Mouse (Mus musculus) thymus, postnatal 4 days (tissue): Measurements from ENCODE around the gene Coq8a.

ENCODE experiments used
- DNase-seq: peaks from one replicate; pipeline ENCODE4 v3.0.0; 2021

Coq8a gene

DNA sequence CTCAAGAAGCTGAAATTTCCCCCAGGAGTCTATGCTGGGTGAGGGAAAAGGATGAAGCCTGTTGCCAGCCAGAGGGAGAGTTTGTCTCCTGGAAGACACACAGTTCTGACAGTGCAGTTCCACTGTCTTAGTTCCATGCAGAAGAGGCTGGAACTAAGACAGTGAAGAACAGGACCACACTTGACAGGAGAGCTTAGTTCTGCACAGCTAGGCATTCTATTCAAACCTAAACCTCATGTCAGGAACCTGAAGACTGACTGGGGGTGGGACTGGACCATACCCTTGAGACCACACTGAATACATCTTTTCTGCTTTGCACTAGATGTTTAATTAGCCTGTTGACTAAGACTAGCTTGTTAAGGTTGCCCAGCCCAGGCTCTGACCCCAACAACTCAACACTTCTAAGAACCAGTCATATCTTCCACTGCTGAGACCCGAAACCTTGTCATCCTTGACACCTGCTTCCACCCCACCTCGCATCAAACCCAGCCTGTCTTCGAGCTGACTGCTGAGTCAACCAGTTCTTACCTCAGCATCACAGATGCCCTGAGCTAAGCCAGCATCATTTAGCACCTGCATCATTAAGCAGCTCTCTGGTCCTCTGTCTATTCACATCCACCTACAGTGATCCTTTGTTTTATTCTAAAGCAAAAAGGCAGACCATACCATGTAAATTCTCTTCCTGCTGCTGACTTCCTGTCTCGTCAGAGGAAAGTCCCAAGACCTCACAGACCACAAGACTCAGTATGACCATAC lies at the start of gene Coq8a:
Coq8a (minus strand) TSS at position 644 of the 756 bp plus-strand sequence.
- no peak for DNase-seq

GRCm38 (mm10) chr1:180248593-180249146 lies 49.3 kb upstream of the Coq8a start:
- no peak for DNase-seq

DNA sequence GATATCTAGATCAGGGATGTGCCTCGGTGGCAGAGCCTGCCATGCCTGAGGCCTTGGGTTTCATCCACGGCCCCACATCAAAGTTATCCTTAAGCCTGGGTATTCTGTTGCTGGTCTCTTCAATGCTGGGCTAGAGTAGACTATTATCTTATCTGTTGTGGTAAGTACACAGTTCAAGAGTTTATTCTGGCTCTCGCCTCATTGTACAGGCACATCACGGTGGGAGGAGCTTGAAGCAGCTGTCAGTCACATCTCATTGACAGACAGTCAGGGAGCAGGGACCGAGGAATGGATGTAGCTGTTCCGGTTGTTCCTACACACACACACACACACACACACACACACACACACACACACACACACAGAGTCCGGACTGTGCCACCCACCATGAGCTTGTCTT lies 48.5 kb upstream of the Coq8a start:
- DNase-seq: no peak

GRCm38 (mm10) chr1:180245741-180246507 lies 46.5 kb upstream of the Coq8a start:
- no peak for DNase-seq

GRCm38 (mm10) chr1:180231729-180232128 lies 32.3 kb upstream of the Coq8a start:
- no peak for DNase-seq

- peak; percentile 70 for DNase-seq
Observed at GRCm38 (mm10) chr1:180230580-180230979, 31.2 kb upstream of the Coq8a start.

GRCm38 (mm10) chr1:180229906-180230305 lies 30.5 kb upstream of the Coq8a start:
- DNase-seq: no peak

DNA sequence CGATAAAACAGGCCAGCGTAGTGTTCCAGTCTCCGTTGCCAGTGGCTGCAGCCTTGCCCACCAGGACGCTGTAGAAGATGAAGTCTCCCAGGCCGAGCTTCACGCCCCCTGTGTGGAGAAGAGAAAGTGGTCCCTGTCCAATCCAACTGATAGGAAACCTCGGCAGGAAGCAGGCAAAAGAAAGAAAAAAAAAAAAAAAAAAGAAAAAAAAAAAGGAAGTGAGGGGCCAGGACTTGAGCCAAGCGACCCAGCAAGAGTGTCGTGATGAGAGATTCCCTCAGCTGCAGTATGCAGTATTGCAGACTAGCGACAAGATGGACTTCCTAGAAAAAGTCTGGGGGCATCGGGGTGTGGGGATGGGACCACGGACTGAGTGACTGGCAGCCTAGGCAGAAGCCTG lies 29.5 kb upstream of the Coq8a start:
- DNase-seq: no peak

DNA sequence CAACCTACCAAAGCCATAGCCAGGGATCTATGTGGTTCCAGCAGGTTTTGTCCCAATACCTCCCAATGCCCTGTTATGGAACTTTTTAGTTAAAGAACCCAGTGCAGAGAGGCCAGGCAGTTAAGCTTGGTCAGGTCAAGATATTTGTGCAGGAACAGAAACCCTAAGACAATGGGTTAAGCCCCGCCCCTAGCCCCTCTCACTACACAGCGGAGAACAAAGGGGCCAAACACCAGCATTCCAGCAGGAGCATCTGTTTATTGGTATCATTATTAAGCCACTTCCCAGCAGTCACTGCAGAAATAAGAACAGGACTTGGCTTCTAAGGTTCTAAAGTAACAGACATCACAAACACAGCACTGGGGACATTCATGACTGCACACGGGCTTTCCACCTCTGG lies 27.4 kb upstream of the Coq8a start:
- DNase-seq: peak; percentile 40

DNA sequence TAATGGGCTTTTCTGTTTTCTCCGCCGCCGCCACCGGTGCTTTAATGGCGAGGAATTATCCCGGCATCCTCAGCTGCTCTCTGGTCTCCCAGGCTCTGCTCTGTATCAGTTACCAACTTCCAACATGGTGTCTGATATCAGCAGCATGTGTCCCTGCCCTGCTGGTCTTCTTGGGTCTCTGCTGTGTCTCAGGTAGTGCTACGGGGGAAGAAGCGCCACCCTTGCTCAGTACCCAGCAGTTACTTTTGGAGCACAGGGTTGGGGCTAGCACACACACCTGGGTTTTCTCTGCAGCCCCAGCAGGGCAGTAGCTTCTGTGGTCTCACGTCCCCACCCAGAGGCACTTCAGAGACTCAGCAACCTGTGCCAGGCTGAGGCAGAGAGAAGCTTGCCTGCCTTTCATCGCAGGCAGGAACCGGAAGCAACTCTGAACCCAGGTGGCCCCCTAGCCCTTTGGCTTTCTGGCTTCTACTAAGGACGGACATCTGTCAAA lies 26.9 kb upstream of the Coq8a start:
- peak; percentile 70 for DNase-seq

DNA sequence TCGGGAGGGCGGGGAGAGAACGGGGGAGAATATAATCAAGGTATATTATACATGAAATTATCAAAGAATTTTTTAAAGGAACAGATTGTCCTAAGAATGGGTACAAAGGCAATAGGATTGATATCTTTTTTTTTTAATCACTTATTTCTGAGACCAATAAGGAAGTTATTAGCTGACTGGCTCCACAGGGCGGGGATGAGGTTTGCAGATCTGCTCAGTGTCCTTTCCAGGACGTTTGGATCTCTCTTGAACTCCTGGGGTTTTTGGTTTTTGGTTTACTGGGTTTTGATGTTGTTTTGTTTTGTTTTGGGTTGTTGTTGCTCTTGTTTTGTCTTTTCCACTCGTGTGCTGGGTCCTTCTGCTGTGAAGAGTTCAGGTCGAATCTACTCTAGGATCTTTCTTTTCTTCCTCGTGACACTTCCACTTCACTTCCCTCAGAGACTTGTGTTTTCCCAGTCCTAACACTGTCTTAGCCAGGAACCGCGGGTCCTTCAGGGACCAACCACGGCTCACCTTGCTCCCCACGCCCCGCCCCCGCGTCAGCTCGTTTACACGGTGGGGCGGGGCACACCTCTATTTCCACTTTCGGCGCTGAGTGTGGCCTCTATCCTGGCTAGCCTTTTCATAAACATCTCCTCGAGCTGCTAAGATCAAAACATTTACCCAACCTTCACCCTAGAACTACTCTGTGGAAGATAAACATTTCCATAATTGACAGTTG lies 26.3 kb upstream of the Coq8a start:
- DNase-seq: peak; percentile 90

- DNase-seq: no peak
Observed at GRCm38 (mm10) chr1:180222007-180222406, 22.6 kb upstream of the Coq8a start.

- DNase-seq: no peak
Observed at GRCm38 (mm10) chr1:180220791-180221542, 21.6 kb upstream of the Coq8a start.

- no peak for DNase-seq
Observed at GRCm38 (mm10) chr1:180216541-180217276, 17.3 kb upstream of the Coq8a start.

GRCm38 (mm10) chr1:180215044-180215443 lies 15.6 kb upstream of the Coq8a start:
- DNase-seq: peak; percentile 83

DNA sequence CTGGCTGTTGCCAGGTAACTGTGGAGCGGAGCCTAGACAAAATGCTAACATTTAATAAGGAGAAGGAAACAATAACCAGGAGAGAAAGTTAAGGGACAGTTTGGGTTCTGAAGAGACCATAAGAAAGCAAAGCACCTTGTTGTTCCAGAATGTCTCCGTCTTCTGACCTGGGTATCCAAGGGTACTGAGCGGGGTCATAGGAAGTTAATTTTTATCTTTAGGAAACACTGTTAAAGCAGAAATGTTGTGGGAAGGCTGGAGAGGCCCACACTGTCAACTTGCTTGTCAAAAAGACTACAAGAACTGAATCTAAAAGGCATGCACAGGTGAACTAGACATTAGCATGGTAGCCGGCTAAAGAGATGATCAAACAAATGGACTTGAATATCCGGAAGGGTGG lies 13.5 kb upstream of the Coq8a start:
- DNase-seq: no peak

DNA sequence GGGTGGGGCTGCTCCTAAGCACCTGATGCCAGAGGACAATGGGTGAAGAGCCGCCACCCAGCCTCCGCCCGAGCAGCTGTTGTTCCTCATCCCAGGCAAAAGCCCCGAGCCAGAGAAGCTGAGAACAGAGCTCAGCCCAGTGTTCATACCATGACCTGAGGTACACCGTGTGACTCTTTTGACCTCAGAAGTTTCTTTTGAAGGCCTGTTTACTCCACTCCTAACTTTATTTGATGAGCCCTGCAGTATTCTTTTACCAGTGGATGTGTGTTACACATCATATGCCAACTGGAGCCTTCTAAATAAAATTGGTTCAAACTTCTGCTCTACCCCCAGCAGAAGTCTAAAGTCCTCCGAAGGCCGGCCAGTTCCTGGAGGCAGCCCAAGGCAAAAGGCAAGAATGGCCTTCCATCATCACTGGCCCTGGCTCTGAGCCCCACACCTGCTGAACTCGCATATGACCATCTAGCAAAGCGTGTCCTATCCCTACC lies 11.4 kb upstream of the Coq8a start:
- DNase-seq: no peak

GRCm38 (mm10) chr1:180210031-180210432 lies 10.6 kb upstream of the Coq8a start:
- no peak for DNase-seq

GRCm38 (mm10) chr1:180208370-180208769 lies 9.0 kb upstream of the Coq8a start:
- DNase-seq: no peak

DNA sequence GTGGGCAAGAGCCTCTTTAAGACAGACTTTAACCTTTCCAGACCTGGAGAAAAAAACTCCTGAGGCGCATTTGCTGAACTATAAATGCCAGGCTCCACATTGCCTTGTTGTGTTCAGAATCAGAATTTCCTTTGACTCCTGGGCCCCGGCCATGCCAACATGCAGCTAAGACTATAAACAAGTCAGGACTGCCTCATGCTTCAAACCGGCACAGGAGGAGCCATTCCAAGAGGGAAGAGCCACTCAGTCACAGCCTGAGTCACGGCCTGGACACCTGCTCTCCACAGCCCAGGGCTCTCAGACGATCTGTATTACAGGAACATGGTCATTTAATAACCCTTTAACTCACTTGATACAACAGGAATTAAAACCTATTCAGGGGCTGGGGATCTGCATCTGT lies 1.3 kb upstream of the Coq8a start:
- DNase-seq: no peak

DNA sequence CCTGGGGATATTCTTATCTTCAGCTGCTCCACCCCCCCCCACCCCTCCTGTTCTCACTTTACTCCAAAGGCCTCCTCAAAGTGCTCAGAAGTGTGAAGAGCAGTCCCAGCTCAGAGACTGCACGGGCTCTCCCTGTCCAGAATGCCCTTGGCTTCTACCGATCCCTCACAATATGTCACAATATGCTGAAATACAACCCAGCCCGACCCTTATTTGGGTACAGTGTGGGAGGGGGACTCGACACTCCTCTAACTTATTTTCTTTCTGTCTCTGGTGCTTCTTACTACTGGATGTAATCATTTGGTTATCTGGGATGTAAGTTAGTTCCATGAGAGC lies 281 bp upstream of the Coq8a start:
- no peak for DNase-seq

GRCm38 (mm10) chr1:180197956-180198355 lies 1.4 kb downstream of the Coq8a start:
- DNase-seq: no peak
